Mouse (Mus musculus) C2C12 (cell line): ENCODE data around the gene Cfap161.

ENCODE experiments used
- CEBPB ChIP-seq: IDR thresholded peaks from one replicate; pipeline ENCODE4 v1.6.1; 2011; ENCODE audit warnings: low read depth, mild to moderate bottlenecking, control low read depth, moderate library complexity
- CTCF ChIP-seq: IDR thresholded peaks from one replicate; pipeline ENCODE4 v1.5.1; 2011; ENCODE audit not compliant: control insufficient read depth, insufficient read depth, insufficient read length
- FOSL1 ChIP-seq: IDR thresholded peaks from one replicate; pipeline ENCODE4 v1.8.0; 2011; ENCODE audit warnings: mild to moderate bottlenecking, low read length; ENCODE audit not compliant: poor library complexity, insufficient read depth, severe bottlenecking
- MAX ChIP-seq: IDR thresholded peaks from one replicate; pipeline ENCODE4 v1.6.1; 2011; ENCODE audit warnings: mild to moderate bottlenecking, control low read depth
- MYOD1 ChIP-seq: IDR thresholded peaks from one replicate; pipeline ENCODE4 v1.6.1; 2011; ENCODE audit warnings: low read depth; ENCODE audit not compliant: control insufficient read depth, insufficient read length
- MYOG ChIP-seq: IDR thresholded peaks from one replicate; pipeline ENCODE4 v1.6.1; 2011; ENCODE audit not compliant: control insufficient read depth, insufficient read length; ENCODE audit errors: extremely low read depth
- USF1 ChIP-seq: IDR thresholded peaks from one replicate; pipeline ENCODE4 v1.6.1; 2011; ENCODE audit warnings: low read depth, mild to moderate bottlenecking, control low read depth, moderate library complexity

GRCm38 (mm10) chr7:83763674-83764073 lies 31.0 kb downstream of the Cfap161 start:
- TF ChIP-seq CTCF (no peak), MAX (no peak), USF1 (no peak), MYOD1 (no peak), MYOG (no peak), CEBPB (no peak), FOSL1 (no peak)
